ENCODE assay signal across 17 mouse cellular contexts in the genomic region with DNA sequence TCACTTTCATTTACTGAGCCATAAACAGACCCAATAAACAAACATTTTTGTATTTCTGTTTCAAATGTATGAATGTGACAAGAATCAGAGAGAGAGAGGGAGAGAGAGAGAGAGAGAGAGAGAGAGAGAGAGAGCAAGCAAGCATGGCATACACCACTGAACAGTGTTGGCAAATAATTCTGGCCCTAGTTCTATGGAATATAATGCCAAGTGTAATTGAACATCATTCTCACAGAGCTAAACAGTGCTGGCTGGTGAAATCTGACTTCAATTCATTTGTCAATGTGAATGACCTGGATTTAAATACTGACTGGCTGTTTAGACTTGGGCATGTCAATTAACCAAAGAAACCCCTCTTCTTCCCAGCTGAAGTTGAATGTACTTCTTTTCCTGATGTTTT.
"Had no signal": no experiment of that assay in that cellular context is flagged by ENCODE, and none has a peak within 500 bp of the region (broad histone marks: within the 10 kb centered on the region; RNA-seq: fewer than 3 reads in every experiment).

No protein-coding gene starts in this region.

- H3K27ac ChIP-seq: lung, embryonic 15.5 days; macrophage; midbrain, embryonic 13.5 days; neural tube, embryonic 12.5 days; stomach, embryonic 15.5 days; stomach, postnatal 0 days had no signal

- H3K36me3 ChIP-seq: lung, embryonic 15.5 days; midbrain, embryonic 13.5 days; neural tube, embryonic 12.5 days; stomach, embryonic 15.5 days had no signal

- DNase-seq: liver, postnatal 0 days; lung, adult 2 months; lung, postnatal 14 days; lung, postnatal 36 days; right cerebral cortex, postnatal 14 days; thymus, adult 2 months; thymus, postnatal 25 days; thymus, postnatal 4 days had no signal

- H3K4me2 ChIP-seq: lung, embryonic 15.5 days; neural tube, embryonic 12.5 days; stomach, embryonic 15.5 days had no signal

- H3K4me1 ChIP-seq: lung, embryonic 15.5 days; megakaryocyte, embryonic 14.5 days; midbrain, embryonic 13.5 days; stomach, embryonic 15.5 days had no signal

- H3K9ac ChIP-seq: liver, postnatal 0 days; lung, embryonic 15.5 days; midbrain, embryonic 13.5 days; neural tube, embryonic 12.5 days; stomach, embryonic 15.5 days had no signal

- H3K9me3 ChIP-seq: lung, embryonic 15.5 days; megakaryocyte, embryonic 14.5 days; midbrain, embryonic 13.5 days; neural tube, embryonic 12.5 days; stomach, embryonic 15.5 days had no signal

- H3K4me3 ChIP-seq: lung, embryonic 15.5 days; megakaryocyte, embryonic 14.5 days; midbrain, embryonic 13.5 days; neural tube, embryonic 12.5 days; stomach, embryonic 15.5 days had no signal

- ATAC-seq: liver, postnatal 0 days; lung, postnatal 0 days; midbrain, embryonic 13.5 days; midbrain, embryonic 16.5 days had no signal

- H3K27me3 ChIP-seq: lung, embryonic 15.5 days; megakaryocyte, embryonic 14.5 days; midbrain, embryonic 13.5 days; neural tube, embryonic 12.5 days; stomach, embryonic 15.5 days had no signal
